Mouse (Mus musculus) gastrocnemius, postnatal 25 days (tissue): ENCODE results near the gene Slco1a5. TPM values are rescaled to one million over a fixed set of nuclear protein-coding genes. Genes with fewer than 3 reads are reported as not detected.
A peak's percentile ranks its signal among the peaks of the same experiment; 100 is the strongest.
"Not testable (repeated sequence)": the region's sequence is repeated elsewhere in the genome, so short reads cannot be mapped to it uniquely, and the experiment has no call there.

Experiments used
- DNase-seq: peaks from one replicate; pipeline ENCODE4 v3.0.0; 2022
- long read RNA-seq, 2 experiments: library from polyadenylated mRNA; stranded (forward); transcript quantifications; one replicate each; pipeline ENCODE4 v2.0.0; 2021
- total RNA-seq, 2 experiments: library from RNA; stranded (reverse); gene quantifications; 1 replicate in 1 of 2; 2 replicates in 1 of 2; pipeline ENCODE4 v1.2.3; 2021

The Slco1a5 gene
- total RNA-seq: not detected
- long read RNA-seq, experiment 1: 0 reads
- long read RNA-seq, experiment 2: 0 reads

DNA sequence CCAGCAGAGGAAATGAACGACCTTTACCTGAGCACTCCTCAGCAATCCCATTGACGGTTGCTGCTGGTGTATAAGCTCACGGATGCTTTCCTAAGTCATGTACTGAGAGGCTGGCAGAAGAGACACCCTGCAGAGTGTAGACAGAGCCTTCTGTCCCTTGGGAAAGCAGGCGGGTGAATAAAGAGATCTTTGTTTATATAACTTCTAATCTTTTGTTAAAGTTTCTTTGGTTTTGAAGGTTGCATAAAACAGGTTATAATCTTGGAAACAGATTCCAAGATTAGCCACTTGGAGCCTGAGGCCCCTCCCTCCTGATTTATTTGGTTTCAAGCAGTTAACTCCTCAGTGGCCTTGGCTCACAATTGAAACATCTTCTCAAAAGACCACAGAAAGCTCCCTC, at the start of gene Slco1a5:
Gene Slco1a5, minus strand, starts transcription at position 101 of the 400 bp plus-strand sequence.
- DNase-seq: no peak

DNA sequence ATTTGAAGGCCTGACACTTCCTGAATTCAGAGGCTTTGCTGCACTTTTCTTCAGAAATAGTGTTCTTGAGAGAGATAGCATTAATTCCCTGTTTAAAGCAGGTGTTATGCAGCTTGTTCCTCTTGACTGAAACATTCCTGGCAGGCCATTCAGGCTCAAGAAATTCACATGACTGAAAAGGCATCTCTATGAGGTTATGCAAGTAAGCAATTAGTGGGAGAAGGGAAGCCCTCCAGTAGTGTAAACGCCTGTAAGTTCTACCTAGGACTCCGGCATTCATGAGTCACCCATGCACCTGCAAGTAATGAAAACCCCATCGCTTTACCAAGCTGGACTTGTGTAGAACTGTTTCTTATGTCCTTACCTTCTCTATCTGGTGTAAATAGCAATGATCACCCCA, 46.8 kb upstream of the Slco1a5 start:
- DNase-seq: no peak

DNA sequence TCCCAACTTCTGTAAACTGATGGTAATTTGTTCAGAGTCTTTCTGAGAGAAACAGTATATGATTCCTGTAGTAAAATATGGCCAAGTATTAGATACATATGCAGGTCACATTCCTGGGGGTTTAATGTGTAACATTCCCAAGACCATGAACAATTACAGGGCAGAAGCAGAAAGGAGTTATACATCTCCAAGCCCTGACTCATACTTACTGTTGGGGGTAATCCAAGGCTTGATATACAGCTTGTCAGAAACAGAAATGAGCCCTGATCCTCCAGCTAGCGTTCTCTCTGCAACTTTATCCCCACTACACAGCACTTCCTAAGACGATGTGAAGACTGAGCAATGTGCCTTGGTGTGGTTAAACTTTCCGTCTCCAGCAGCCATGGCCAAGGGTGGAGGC, 44.8 kb upstream of the Slco1a5 start:
- no peak for DNase-seq

GRCm38 (mm10) chr6:142366473-142367018, 43.8 kb upstream of the Slco1a5 start:
- DNase-seq: no peak

- no peak for DNase-seq
Measured at GRCm38 (mm10) chr6:142365742-142366472, 43.1 kb upstream of the Slco1a5 start.

DNA sequence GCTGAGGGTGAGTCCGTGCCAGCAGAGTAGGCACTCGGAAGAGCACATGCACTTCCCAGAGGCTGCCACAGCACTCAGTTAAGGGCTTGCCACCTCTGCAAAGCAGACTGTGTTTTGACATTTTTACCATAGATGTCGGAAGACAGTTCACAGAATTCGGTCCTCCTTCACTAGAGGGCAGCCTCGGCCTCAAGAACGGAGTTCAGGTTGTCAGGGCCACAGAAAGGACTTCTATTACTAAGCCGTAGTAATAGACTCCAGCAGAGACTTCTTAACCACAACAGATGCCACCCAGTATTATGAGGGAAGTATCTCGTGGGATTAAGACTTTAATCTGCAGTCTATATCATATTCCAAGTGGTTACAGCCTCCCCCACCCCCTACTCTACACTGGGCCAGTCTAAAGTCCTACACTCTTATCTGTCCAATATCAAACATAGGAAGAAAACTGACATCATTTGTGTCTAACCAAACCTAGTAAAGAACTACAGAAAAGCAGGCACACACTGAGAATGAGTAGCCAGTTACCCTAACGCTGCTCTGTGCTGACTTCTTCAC, 40.3 kb upstream of the Slco1a5 start:
- no peak for DNase-seq

DNA sequence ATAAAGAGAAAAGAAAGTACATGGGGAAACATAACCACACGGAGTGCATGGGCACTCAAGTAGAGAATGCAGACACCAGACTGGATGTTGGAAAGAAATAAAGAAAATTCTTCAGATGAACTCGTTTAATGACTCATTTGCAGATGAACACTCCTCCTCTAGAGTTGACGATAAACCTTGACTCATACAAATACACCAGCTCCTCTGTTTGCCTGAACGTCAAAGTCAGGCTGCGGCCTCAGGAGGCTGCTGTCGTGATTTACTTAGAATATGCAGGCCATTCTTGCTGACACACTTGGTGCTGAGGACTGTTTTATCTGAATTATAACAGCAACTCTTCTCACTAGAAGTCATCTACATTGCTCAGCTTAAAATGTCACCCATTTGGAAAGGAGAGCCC, 39.3 kb upstream of the Slco1a5 start:
- no peak for DNase-seq

DNA sequence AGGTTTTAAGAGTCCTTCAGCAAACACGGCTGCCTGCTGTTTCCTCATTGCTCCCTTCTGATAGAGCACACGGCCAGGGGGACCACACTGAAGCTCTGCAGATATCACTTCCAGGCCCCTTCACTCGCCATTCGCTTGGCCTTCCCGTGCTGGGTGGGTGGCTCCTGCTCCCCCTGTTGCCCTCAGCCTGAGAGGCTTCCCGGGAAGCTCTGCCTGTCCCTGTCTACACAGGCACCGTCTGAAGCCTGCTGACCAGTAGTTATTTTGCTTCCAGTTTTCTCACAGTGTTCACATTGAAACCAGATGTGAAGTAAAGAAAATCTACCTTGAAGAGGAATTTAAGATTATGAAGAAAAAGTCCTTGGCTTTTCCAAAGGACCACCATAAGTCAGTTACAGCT, 34.3 kb upstream of the Slco1a5 start:
- DNase-seq: no peak

GRCm38 (mm10) chr6:142352099-142352498, 29.3 kb upstream of the Slco1a5 start:
- DNase-seq: not testable (repeated sequence)

DNA sequence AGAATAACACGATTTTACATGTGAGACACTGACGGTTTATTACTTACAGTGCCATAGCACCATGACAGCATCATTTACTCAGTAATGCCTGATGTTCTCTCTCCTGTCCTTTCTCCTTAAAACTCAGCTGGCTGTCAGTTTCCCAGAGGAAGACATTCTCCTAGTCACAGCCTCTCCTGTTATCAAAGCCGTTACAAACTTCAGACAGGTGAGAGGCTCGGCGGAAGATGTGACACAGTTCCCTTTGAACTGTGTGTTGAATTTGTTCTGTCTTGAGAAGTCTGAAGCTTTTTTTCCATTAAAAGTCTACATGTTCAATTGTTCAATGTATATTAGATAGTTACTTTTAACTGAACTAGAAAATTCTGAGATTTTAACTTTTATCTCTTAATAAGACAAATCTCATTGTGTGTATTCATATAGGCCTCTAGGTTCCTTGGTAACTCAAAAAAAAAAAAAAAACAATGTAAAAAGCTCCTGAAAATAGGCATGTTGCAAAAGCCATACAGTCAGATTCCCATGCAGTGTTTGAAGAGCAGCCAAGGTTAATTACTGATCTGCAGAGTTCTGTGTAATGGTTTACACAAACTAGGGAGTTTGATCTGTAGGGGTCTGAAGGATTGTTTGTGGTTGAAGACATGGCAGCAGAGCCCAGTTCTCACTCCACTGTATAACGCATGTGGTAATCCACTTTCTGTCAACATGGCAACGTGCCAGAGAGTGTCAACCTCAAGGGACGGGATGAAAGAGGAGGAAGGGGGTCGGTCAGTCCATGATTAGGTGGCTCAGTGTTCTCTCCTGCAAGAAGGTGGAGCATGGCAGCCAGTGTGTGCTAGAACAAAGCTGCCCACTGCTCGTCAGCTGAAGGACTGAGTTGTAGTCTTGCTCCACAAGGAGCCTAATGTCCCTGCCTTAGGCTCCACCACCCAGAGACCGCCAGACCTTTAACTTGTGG, 24.9 kb upstream of the Slco1a5 start:
- no peak for DNase-seq

- no peak for DNase-seq
Measured at GRCm38 (mm10) chr6:142346181-142347110, 23.7 kb upstream of the Slco1a5 start.

GRCm38 (mm10) chr6:142345440-142346038, 22.8 kb upstream of the Slco1a5 start, which contains the start of gene Pyroxd1:
Gene Pyroxd1 (plus strand): TSS chr6:142345654.
- DNase-seq: peak; percentile 72

DNA sequence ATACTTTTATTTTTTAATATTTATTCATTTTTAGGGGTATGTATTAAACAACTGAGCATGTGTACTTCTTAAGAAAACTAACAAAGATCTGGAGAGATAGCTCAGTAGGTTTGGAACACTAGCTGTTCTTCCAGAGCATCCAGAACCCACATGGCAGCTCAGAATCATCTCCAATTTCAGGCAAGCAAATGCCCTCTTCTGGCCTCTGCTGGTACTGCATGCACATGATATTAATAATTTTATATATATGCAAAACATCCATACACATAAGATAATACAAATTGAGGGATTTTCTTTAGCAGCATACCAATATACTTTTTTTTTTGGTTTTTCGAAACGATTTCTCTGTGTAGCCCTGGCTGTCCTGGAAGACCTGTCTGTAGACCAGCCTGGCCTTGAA, 20.8 kb upstream of the Slco1a5 start:
- no peak for DNase-seq

- no peak for DNase-seq
Measured at GRCm38 (mm10) chr6:142339576-142339975, 16.8 kb upstream of the Slco1a5 start.

GRCm38 (mm10) chr6:142338961-142339360, 16.2 kb upstream of the Slco1a5 start:
- no peak for DNase-seq

- no peak for DNase-seq
Measured at GRCm38 (mm10) chr6:142329201-142329600, 6.4 kb upstream of the Slco1a5 start.

- DNase-seq: no peak
Measured at GRCm38 (mm10) chr6:142326598-142326997, 3.8 kb upstream of the Slco1a5 start.

DNA sequence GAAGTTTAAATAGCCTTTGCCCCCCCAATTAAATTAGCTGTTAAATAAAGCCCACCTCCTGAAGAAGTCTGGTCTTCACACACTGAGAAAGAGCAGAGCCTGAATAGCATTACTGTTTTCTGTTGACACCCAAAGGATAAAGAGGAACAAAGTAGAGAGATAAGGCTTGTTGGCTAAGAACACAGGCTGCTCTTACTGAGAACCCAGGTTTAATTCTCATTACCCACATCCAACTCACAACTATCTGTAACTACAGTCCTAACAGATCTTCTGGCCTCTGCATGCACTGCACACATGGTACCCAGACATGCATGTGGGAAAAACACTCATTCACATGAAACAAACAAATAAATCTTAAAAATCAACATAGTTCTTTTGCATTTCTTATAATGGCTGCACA, 5.7 kb downstream of the Slco1a5 start:
- DNase-seq: no peak

DNA sequence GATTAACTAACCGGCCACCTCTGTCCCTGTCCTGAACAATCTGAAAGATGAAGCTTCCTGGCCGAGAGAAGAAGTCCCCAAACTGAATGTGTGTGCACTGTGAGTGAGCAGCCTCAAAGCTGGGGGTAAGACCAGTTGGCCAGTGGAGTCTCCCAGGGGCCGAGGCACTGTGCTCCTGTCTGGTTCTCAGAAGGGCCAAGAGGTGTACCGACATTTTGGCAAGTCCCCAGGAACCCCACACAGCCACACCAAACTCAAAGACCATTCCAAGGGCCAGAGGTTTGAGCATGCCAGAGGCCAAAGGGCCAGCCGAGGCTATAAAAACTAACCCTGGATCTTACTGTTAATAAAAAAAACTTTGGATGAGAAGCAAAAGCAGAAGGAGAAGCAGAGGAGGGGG, 8.5 kb downstream of the Slco1a5 start:
- DNase-seq: no peak

GRCm38 (mm10) chr6:142305076-142305475, 17.7 kb downstream of the Slco1a5 start:
- DNase-seq: no peak

DNA sequence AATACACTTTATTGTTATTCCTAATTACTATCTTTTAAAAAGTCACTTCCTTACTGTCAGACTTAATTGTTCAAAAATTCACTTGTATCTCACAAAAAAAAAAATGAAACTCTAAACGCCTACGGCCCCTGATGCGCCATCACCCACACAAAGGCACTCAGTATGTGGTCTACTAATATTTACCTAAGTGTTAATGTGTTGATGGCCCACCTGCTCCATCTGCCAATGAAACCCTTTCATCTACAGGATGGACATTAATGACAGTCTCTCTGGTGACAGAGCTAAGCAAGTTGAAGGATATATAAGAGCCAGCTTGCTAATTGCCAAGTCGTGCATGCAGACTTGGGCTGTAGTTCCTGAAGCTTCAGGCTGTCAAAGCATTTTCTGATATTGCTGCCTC, 24.7 kb downstream of the Slco1a5 start, which contains the start of gene Iapp:
Gene Iapp, plus strand, starts transcription at position 326 of the 400 bp plus-strand sequence.
- DNase-seq: no peak
